Mouse (Mus musculus) heart, postnatal 0 days (tissue): ENCODE results near the gene Lmcd1. TPM values are rescaled to one million over a fixed set of nuclear protein-coding genes. Genes with fewer than 3 reads are reported as not detected.

Experiments used
- ATAC-seq: fragments of 200-750 bp; cut with Nextera tagmentation; 2 replicates; pipeline ENCODE4 v1.8.0; 2017; ENCODE audit warnings: low read depth, moderate number of reproducible peaks, moderate library complexity; ENCODE audit not compliant: insufficient read depth
- DNase-seq: peaks from one replicate; pipeline ENCODE4 v3.0.0-alpha.2; 2016; ENCODE audit warnings: low spot score
- H3K27ac ChIP-seq: fragments of 300-500 bp; sonication (generic); 2 replicates; pipeline ENCODE4 v1.5.1; 2014; ENCODE audit warnings: low read depth, mild to moderate bottlenecking
- H3K27me3 ChIP-seq: fragments of 300-500 bp; sonication (generic); 2 replicates; pipeline ENCODE4 v1.6.1; 2014; ENCODE audit warnings: low read length, mixed read lengths; ENCODE audit not compliant: control insufficient read depth, insufficient read depth
- H3K36me3 ChIP-seq: fragments of 300-500 bp; sonication (generic); replicated peaks from 2 replicates; pipeline ENCODE4 v1.6.1; 2014; ENCODE audit warnings: low read length, mixed read lengths; ENCODE audit not compliant: control insufficient read depth, insufficient read depth
- H3K4me1 ChIP-seq: fragments of 300-500 bp; sonication (generic); 2 replicates; pipeline ENCODE4 v1.6.1; 2014; ENCODE audit warnings: antibody characterized with exemption; ENCODE audit not compliant: control insufficient read depth, insufficient read depth
- H3K4me2 ChIP-seq: fragments of 300-500 bp; sonication (generic); 2 replicates; pipeline ENCODE4 v1.6.1; 2014; ENCODE audit warnings: low read depth, mild to moderate bottlenecking, low read length, moderate library complexity
- H3K4me3 ChIP-seq: fragments of 300-500 bp; sonication (generic); 2 replicates; pipeline ENCODE4 v1.5.1; 2014; ENCODE audit warnings: low read depth, low read length
- H3K9ac ChIP-seq: fragments of 300-500 bp; sonication (generic); replicated peaks from 2 replicates; pipeline ENCODE4 v1.6.1; 2014; ENCODE audit warnings: low read depth, low read length, mixed read lengths
- H3K9me3 ChIP-seq: fragments of 300-500 bp; sonication (generic); replicated peaks from 2 replicates; pipeline ENCODE4 v1.6.1; 2016; ENCODE audit warnings: low read length; ENCODE audit not compliant: control insufficient read depth
- CTCF ChIP-seq: IDR thresholded peaks from 2 replicates; pipeline ENCODE4 v1.5.1; 2016; ENCODE audit warnings: antibody characterized with exemption, control low read depth, low read depth
- EP300 ChIP-seq: IDR thresholded peaks from 2 replicates; pipeline ENCODE4 v1.6.1; 2016; ENCODE audit warnings: antibody characterized with exemption, low read depth
- WGBS: fragments of 180-500 bp; shearing (Covaris S2); extraction: QIAGEN DNeasy Blood & Tissue Kit; methylation state at CpG from one replicate; pipeline ENCODE4 v1.1.7; 2014; 5-methylcytosine and 5-hydroxymethylcytosine counted together
- polyA plus RNA-seq: library from polyadenylated mRNA; unstranded; fragments of >200 nt; fragmentation: Nextera tagmentation; extraction: Ambion mirVana; gene quantifications from 2 replicates; pipeline ENCODE4 v1.2.1, GENCODE M21; 2015
- total RNA-seq: library from RNA; depleted of rRNA; stranded (reverse); fragments of >200 nt; gene quantifications from 2 replicates; pipeline ENCODE4 v1.2.3, GENCODE M21; 2014; ENCODE audit warnings: low replicate concordance

Gene Lmcd1
- total and polyA plus RNA-seq, 2 experiments from 2014 or later, result 34.8 to 62.4 TPM

DNA sequence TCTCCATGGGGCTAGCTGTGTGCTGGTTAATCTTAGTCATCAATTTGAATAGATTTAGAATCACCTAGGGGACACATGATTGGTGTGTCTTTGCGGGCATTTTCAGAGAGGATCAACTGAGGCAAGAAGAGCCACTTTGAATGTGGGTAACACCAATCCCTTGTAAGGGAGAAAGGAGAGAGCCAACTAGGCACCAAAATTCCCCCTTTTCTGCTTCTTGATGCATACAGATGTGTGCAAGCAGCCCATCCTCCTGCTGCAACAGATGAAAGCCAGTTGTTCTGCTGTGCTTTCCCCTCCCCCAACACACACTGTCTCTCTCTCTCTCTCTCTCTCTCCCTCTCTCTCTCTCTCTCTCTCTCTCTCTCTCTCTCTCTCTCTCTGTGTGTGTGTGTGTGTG, 9.2 kb upstream of the Lmcd1 start:
- H3K27me3 ChIP-seq, result no peaks in the 10 kb centered on the region
- ATAC-seq (no peak), DNase-seq (no peak)
- no peaks in the 10 kb centered on the region for H3K36me3 ChIP-seq
- no peak overlapping the region for H3K4me2 ChIP-seq
- WGBS, result 95% methylated on average over 1 of the region's 1 CpGs
- no peak overlapping the region for H3K9ac ChIP-seq
- no peaks in the 10 kb centered on the region for H3K9me3 ChIP-seq
- H3K4me1 ChIP-seq, result no peaks in the 10 kb centered on the region
- H3K27ac ChIP-seq, result no peak overlapping the region
- no peak overlapping the region for H3K4me3 ChIP-seq
- no peak for TF ChIP-seq CTCF

DNA sequence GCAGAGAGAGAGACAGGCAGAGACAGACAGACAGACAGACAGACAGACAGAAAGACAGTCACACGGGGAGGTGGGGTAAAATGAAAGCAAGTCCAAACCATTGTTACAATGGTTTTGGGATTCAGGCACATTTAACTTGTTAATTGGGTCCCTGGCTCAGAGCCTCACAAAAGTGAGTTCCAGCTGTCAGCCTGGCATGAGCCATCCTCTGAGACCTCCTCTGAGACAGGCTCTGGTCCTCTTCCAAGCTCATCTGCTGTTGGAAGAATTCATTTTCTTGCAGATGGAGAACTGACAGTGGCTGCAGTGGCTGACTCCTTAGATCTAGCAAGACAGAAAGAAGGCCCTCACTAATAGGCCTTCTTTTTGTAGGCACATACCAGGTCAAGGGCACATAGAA, 6.9 kb upstream of the Lmcd1 start:
- ATAC-seq, result no peak

DNA sequence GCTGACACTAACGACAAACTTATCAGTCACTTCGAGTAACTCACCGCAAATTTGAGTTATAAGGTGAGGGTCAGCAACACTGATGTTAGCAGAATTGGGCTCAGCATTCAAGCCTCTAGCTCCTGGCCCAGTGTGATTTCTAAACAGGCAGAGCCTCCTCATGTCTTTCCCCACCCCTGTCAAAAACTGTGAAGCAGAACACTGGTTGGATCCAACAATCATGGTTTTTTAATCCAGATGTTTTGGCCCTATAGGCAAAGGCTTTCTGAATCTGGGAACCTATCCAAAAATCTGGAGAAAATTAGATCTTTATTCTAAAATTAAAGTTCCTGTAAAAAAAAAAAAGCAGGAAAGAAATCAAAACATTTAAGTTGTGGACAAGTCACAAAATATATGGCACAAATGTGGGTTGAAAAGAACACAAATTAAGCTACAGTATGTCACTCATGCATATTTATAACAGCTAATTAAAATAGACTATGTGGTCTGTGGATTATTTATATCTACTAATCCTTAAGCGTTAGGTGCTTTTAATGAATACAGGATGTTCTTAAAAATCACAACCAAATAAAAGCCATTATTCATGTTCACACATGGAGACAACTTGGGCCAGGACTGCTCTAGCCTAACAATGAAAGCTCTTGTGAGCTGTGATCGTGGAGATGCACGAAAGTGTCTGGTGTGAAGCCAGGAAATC, 5.7 kb upstream of the Lmcd1 start:
- ATAC-seq, result no peak
- H3K27ac ChIP-seq, result no peak overlapping the region
- DNase-seq, result no peak
- no peaks in the 10 kb centered on the region for H3K36me3 ChIP-seq
- no peak overlapping the region for H3K4me2 ChIP-seq
- H3K4me3 ChIP-seq, result no peak overlapping the region
- H3K27me3 ChIP-seq, result no peaks in the 10 kb centered on the region
- H3K9ac ChIP-seq, result no peak overlapping the region
- 60% methylated on average over 6 of the region's 6 CpGs for WGBS
- TF ChIP-seq EP300 (no peak), CTCF (no peak)
- no peaks in the 10 kb centered on the region for H3K4me1 ChIP-seq
- H3K9me3 ChIP-seq, result no peaks in the 10 kb centered on the region

More for the DNA sequence above, 6.9 kb upstream of the Lmcd1 start:
- TF ChIP-seq CTCF, result no peak
- no peak for TF ChIP-seq EP300
- Histone ChIP-seq H3K4me3 (no peak overlapping the region), H3K27me3 (no peaks in the 10 kb centered on the region), H3K9ac (no peak overlapping the region), H3K9me3 (no peaks in the 10 kb centered on the region), H3K4me2 (no peak overlapping the region), H3K36me3 (no peaks in the 10 kb centered on the region), H3K4me1 (no peaks in the 10 kb centered on the region), H3K27ac (no peak overlapping the region)
- no peak for DNase-seq
- 56% methylated on average over 1 of the region's 1 CpGs for WGBS

DNA sequence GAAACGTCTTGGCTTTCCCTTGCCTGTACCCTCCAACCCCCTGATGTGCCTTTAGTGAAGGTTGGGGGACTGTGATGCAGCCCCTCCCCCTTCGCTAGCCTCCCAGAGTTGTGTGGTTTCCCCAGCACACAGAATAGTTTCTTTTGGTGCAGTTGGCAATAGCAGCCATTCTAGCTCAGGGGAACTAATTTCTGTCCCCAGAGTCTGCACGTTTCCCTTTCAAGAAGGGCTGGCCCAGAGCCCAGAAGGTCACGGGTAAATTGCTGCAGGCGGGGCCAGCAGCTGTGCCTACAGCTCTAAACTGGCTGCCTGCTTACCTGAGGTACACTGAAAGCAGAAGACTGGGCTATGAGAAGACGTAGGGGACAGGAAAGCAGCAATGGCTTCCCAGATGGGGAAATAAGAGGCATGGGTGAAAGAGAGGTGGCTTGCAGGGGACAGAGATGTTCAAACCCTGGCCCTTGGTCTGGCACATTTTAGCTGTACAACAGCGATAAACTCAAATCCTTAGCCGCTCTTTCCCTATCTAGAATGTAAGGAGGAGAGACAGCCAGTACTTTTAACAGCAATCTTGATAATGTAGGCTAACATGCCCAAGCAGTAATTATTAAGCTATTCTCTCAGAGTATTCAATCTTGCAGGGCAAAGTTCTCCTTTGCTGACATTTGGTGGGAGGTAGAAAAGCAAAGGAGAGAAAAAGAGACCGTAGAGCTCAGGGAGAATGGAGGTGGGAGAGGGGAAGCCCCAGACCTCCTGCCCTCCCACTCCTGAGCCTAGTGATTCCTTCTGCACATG, 900 bp downstream of the Lmcd1 start:
- TF ChIP-seq EP300 (no peak), CTCF (no peak)
- Histone ChIP-seq H3K9ac (peak overlapping the region; percentile 57), H3K27me3 (no peaks in the 10 kb centered on the region), H3K4me2 (peak overlapping the region; percentile 84), H3K4me1 (peaks cover 20% of the 10 kb centered on the region), H3K36me3 (no peaks in the 10 kb centered on the region), H3K9me3 (no peaks in the 10 kb centered on the region), H3K4me3 (peak overlapping the region; percentile 52), H3K27ac (peak overlapping the region; percentile 96)
- DNase-seq (peak; percentile 89), ATAC-seq (peak; percentile 57)
- 13% methylated on average over 9 of the region's 9 CpGs for WGBS

DNA sequence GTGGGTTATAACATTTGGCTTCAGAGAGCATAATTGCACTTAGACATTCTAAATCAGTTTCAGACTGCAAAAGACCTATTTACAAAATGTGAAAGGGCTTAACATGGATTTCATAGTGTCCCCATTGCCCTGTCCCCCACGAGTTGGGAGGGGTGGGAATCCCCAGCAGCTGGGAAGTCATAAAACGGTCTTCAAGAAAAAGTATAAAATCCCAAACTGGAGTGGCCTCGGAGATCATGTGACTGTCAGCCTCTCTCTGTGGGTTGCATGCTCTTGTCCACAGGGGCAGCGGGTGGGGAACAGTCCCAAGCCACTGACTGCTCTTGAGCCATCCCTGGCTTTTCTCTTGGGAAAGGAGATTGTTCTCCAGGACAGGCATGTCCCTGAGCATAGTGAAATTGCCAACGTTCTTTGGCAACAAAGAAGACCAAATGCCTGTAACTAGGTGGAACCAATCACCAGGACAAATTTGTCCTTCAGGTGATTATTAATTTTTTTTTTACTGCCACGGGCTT, 2.2 kb downstream of the Lmcd1 start:
- Histone ChIP-seq H3K36me3 (0 out of 2 replicates have a peak, but pooled peaks cover under 1% of the 10 kb centered on the region), H3K4me3 (peak overlapping the region; percentile 52; the same call in 1 of the 2 replicates), H3K4me1 (peaks cover 20% of the 10 kb centered on the region), H3K27me3 (no peaks in the 10 kb centered on the region), H3K27ac (no peak overlapping the region), H3K4me2 (peak overlapping the region; percentile 84), H3K9me3 (no peaks in the 10 kb centered on the region), H3K9ac (no peak overlapping the region)
- DNase-seq (no peak), ATAC-seq (no peak)
- no peak for TF ChIP-seq EP300
- no peak for TF ChIP-seq CTCF
- WGBS, result 70% methylated on average over 6 of the region's 6 CpGs
